Mouse (Mus musculus): Measurements from ENCODE around the gene Ntrk1. TPM values are rescaled to one million over a fixed set of nuclear protein-coding genes. Genes with fewer than 3 reads are reported as not detected.

Gene Ntrk1
- polyA plus RNA-seq, 1 experiment from 2014 or later = 40.2 TPM

- no peak overlapping the region for H3K27ac ChIP-seq
- H3K4me2 ChIP-seq = no peak overlapping the region
- peaks cover 21% of the 10 kb centered on the region for H3K36me3 ChIP-seq
- no peak overlapping the region for H3K9ac ChIP-seq
- no peak for ATAC-seq (ENCODE audit: low FRiP score)
- H3K27me3 ChIP-seq = peaks cover 7% of the 10 kb centered on the region; the same call in 1 of the 2 replicates
- 86% methylated on average over 4 of the region's 4 CpGs for WGBS
- H3K4me3 ChIP-seq = no peak overlapping the region
- no peaks in the 10 kb centered on the region for H3K9me3 ChIP-seq
- peaks cover 15% of the 10 kb centered on the region for H3K4me1 ChIP-seq (replicated peaks)
Measured at GRCm38 (mm10) chr3:87743927-87744326, 51.0 kb downstream of the Ntrk1 start.

GRCm38 (mm10) chr3:87742735-87743134, 52.2 kb downstream of the Ntrk1 start:
- H3K27ac ChIP-seq = no peak overlapping the region
- no peaks in the 10 kb centered on the region for H3K9me3 ChIP-seq
- no peak for ATAC-seq (ENCODE audit: low FRiP score)
- H3K36me3 ChIP-seq = peaks cover 32% of the 10 kb centered on the region
- H3K4me1 ChIP-seq (replicated peaks) = peaks cover 10% of the 10 kb centered on the region
- no peaks in the 10 kb centered on the region for H3K27me3 ChIP-seq
- 86% methylated on average over 16 of the region's 16 CpGs for WGBS
- no peak overlapping the region for H3K4me3 ChIP-seq
- no peak overlapping the region for H3K4me2 ChIP-seq
- H3K9ac ChIP-seq = no peak overlapping the region

GRCm38 (mm10) chr3:87742013-87742412, 52.9 kb downstream of the Ntrk1 start:
- peaks cover 39% of the 10 kb centered on the region for H3K36me3 ChIP-seq
- H3K4me3 ChIP-seq = no peak overlapping the region
- WGBS = 91% methylated on average over 3 of the region's 3 CpGs
- H3K9me3 ChIP-seq = no peaks in the 10 kb centered on the region
- H3K9ac ChIP-seq = no peak overlapping the region
- H3K27ac ChIP-seq = no peak overlapping the region
- ATAC-seq (ENCODE audit: low FRiP score) = no peak
- H3K4me1 ChIP-seq (replicated peaks) = peaks cover 10% of the 10 kb centered on the region
- no peak overlapping the region for H3K4me2 ChIP-seq
- H3K27me3 ChIP-seq = no peaks in the 10 kb centered on the region

GRCm38 (mm10) chr3:87738906-87739305, 56.1 kb downstream of the Ntrk1 start:
- no peak overlapping the region for H3K27ac ChIP-seq
- no peaks in the 10 kb centered on the region for H3K4me1 ChIP-seq (replicated peaks)
- no peak for ATAC-seq (ENCODE audit: low FRiP score)
- no peak overlapping the region for H3K9ac ChIP-seq
- H3K36me3 ChIP-seq = peaks cover 70% of the 10 kb centered on the region
- no peak overlapping the region for H3K4me2 ChIP-seq
- no peaks in the 10 kb centered on the region for H3K9me3 ChIP-seq
- no peaks in the 10 kb centered on the region for H3K27me3 ChIP-seq
- H3K4me3 ChIP-seq = no peak overlapping the region
- WGBS = 83% methylated on average over 5 of the region's 5 CpGs

GRCm38 (mm10) chr3:87735335-87735734, 59.6 kb downstream of the Ntrk1 start:
- no peaks in the 10 kb centered on the region for H3K9me3 ChIP-seq
- 91% methylated on average over 9 of the region's 9 CpGs for WGBS
- no peak for ATAC-seq (ENCODE audit: low FRiP score)
- no peak overlapping the region for H3K4me2 ChIP-seq
- no peaks in the 10 kb centered on the region for H3K27me3 ChIP-seq
- H3K4me3 ChIP-seq = no peak overlapping the region
- no peak overlapping the region for H3K9ac ChIP-seq
- H3K27ac ChIP-seq = no peak overlapping the region
- peaks cover 92% of the 10 kb centered on the region for H3K36me3 ChIP-seq
- no peaks in the 10 kb centered on the region for H3K4me1 ChIP-seq (replicated peaks)

GRCm38 (mm10) chr3:87733984-87734761, 60.8 kb downstream of the Ntrk1 start:
- no peak overlapping the region for H3K9ac ChIP-seq
- H3K9me3 ChIP-seq = no peaks in the 10 kb centered on the region
- H3K4me1 ChIP-seq (replicated peaks) = no peaks in the 10 kb centered on the region
- H3K27ac ChIP-seq = no peak overlapping the region
- peaks cover 97% of the 10 kb centered on the region for H3K36me3 ChIP-seq
- H3K4me3 ChIP-seq = no peak overlapping the region
- no peaks in the 10 kb centered on the region for H3K27me3 ChIP-seq
- no peak for ATAC-seq (ENCODE audit: low FRiP score)
- no peak overlapping the region for H3K4me2 ChIP-seq
- 88% methylated on average over 11 of the region's 11 CpGs for WGBS

GRCm38 (mm10) chr3:87733098-87733497, 61.9 kb downstream of the Ntrk1 start:
- no peak overlapping the region for H3K27ac ChIP-seq
- 78% methylated on average over 4 of the region's 4 CpGs for WGBS
- ATAC-seq (ENCODE audit: low FRiP score) = no peak

GRCm38 (mm10) chr3:87728696-87729095, 66.3 kb downstream of the Ntrk1 start:
- Histone ChIP-seq H3K9me3 (no peaks in the 10 kb centered on the region), H3K27me3 (no peaks in the 10 kb centered on the region), H3K4me2 (no peak overlapping the region), H3K4me3 (no peak overlapping the region), H3K36me3 (peaks cover 97% of the 10 kb centered on the region), H3K4me1 (replicated peaks) (no peaks in the 10 kb centered on the region), H3K9ac (no peak overlapping the region), H3K27ac (no peak overlapping the region)
- no peak for ATAC-seq (ENCODE audit: low FRiP score)
- 95% methylated on average over 6 of the region's 6 CpGs for WGBS

More at GRCm38 (mm10) chr3:87733098-87733497, 61.9 kb downstream of the Ntrk1 start:
- Histone ChIP-seq H3K9ac (no peak overlapping the region), H3K36me3 (peaks cover 99% of the 10 kb centered on the region), H3K4me2 (no peak overlapping the region), H3K9me3 (no peaks in the 10 kb centered on the region), H3K27me3 (no peaks in the 10 kb centered on the region), H3K4me3 (no peak overlapping the region), H3K4me1 (replicated peaks) (no peaks in the 10 kb centered on the region)

Other genes with a start within 250 kb of the Ntrk1 start
- gene Arhgef11, start 177.6 kb downstream of the Ntrk1 start, polyA plus RNA-seq (2015; fragmentation: Nextera tagmentation; extraction: Ambion mirVana) = 22.8 and 24.6 TPM in 2 replicates
- 0.43 and 0.71 TPM in 2 replicates for gene Lrrc71, start 46.5 kb downstream of the Ntrk1 start, polyA plus RNA-seq (2015; fragmentation: Nextera tagmentation; extraction: Ambion mirVana)
- 1.4 TPM in 2 replicates for gene Insrr, start 1.8 kb upstream of the Ntrk1 start, polyA plus RNA-seq (2015; fragmentation: Nextera tagmentation; extraction: Ambion mirVana)
- 9.8 and 11.0 TPM in 2 replicates for gene Pear1, start 29.1 kb upstream of the Ntrk1 start, polyA plus RNA-seq (2015; fragmentation: Nextera tagmentation; extraction: Ambion mirVana)
- gene Sh2d2a, start 51.6 kb upstream of the Ntrk1 start, polyA plus RNA-seq (2015; fragmentation: Nextera tagmentation; extraction: Ambion mirVana) = not detected in 2 replicates
- 15.5 and 15.6 TPM in 2 replicates for gene Prcc, start 90.4 kb upstream of the Ntrk1 start, polyA plus RNA-seq (2015; fragmentation: Nextera tagmentation; extraction: Ambion mirVana)
- gene Hdgf, start 111.2 kb upstream of the Ntrk1 start, polyA plus RNA-seq (2015; fragmentation: Nextera tagmentation; extraction: Ambion mirVana) = 139 and 155 TPM in 2 replicates
- gene Mrpl24, start 124.3 kb upstream of the Ntrk1 start, polyA plus RNA-seq (2015; fragmentation: Nextera tagmentation; extraction: Ambion mirVana) = 63.9 and 70.1 TPM in 2 replicates
- 40.1 and 40.7 TPM in 2 replicates for gene Isg20l2, start 135.2 kb upstream of the Ntrk1 start, polyA plus RNA-seq (2015; fragmentation: Nextera tagmentation; extraction: Ambion mirVana)
- 19.3 and 20.7 TPM in 2 replicates for gene Rrnad1, start 135.6 kb upstream of the Ntrk1 start, polyA plus RNA-seq (2015; fragmentation: Nextera tagmentation; extraction: Ambion mirVana)
- 145 and 148 TPM in 2 replicates for gene Crabp2, start 153.5 kb upstream of the Ntrk1 start, polyA plus RNA-seq (2015; fragmentation: Nextera tagmentation; extraction: Ambion mirVana)
- 49.5 and 55.3 TPM in 2 replicates for gene Nes, start 175.9 kb upstream of the Ntrk1 start, polyA plus RNA-seq (2015; fragmentation: Nextera tagmentation; extraction: Ambion mirVana)
- 35.8 and 39.8 TPM in 2 replicates for gene Bcan, start 205.1 kb upstream of the Ntrk1 start, polyA plus RNA-seq (2015; fragmentation: Nextera tagmentation; extraction: Ambion mirVana)
- 0.47 and 0.56 TPM in 2 replicates for gene Hapln2, start 232.4 kb upstream of the Ntrk1 start, polyA plus RNA-seq (2015; fragmentation: Nextera tagmentation; extraction: Ambion mirVana)
- gene Gpatch4, start 247.9 kb upstream of the Ntrk1 start, polyA plus RNA-seq (2015; fragmentation: Nextera tagmentation; extraction: Ambion mirVana) = 27.4 and 30.6 TPM in 2 replicates